Mouse (Mus musculus): ENCODE measurements around the gene Cyren.

Cyren gene

GRCm38 (mm10) chr6:34900990-34901389, 23.1 kb upstream of the Cyren start:
- in situ Hi-C loops (cut with MboI, MseI): no loop called here

GRCm38 (mm10) chr6:34899127-34899526, 21.3 kb upstream of the Cyren start:
- in situ Hi-C loops (cut with MboI, MseI): no loop called here

- in situ Hi-C loops (cut with MboI, MseI): no loop called here
These were observed 18.4 kb upstream of the Cyren start for GRCm38 (mm10) chr6:34896168-34896780.

- in situ Hi-C loops (cut with MboI, MseI): no loop called here
These were observed 17.7 kb upstream of the Cyren start for GRCm38 (mm10) chr6:34895569-34895968.

GRCm38 (mm10) chr6:34889185-34889584, 11.3 kb upstream of the Cyren start:
- in situ Hi-C loops (cut with MboI, MseI): no loop called here

- in situ Hi-C loops (cut with MboI, MseI): no loop called here
These were observed 9.4 kb upstream of the Cyren start for GRCm38 (mm10) chr6:34887131-34887850.

GRCm38 (mm10) chr6:34884724-34885123, 6.9 kb upstream of the Cyren start:
- in situ Hi-C loops (cut with MboI, MseI): no loop called here

- in situ Hi-C loops (cut with MboI, MseI): no loop called here
These were observed 2.1 kb upstream of the Cyren start for GRCm38 (mm10) chr6:34879911-34880475.

GRCm38 (mm10) chr6:34879101-34879740, 1.4 kb upstream of the Cyren start:
- in situ Hi-C loops (cut with MboI, MseI): no loop called here

GRCm38 (mm10) chr6:34876835-34877156, 1.1 kb downstream of the Cyren start:
- in situ Hi-C loops (cut with MboI, MseI): no loop called here

GRCm38 (mm10) chr6:34875966-34876834, 1.7 kb downstream of the Cyren start:
- in situ Hi-C loops (cut with MboI, MseI): no loop called here

GRCm38 (mm10) chr6:34875268-34875761, 2.5 kb downstream of the Cyren start:
- in situ Hi-C loops (cut with MboI, MseI): no loop called here

GRCm38 (mm10) chr6:34874101-34874921, 3.5 kb downstream of the Cyren start:
- in situ Hi-C loops (cut with MboI, MseI): no loop called here

GRCm38 (mm10) chr6:34872871-34873270, 5.0 kb downstream of the Cyren start:
- in situ Hi-C loops (cut with MboI, MseI): no loop called here

- in situ Hi-C loops (cut with MboI, MseI): no loop called here
These were observed 5.9 kb downstream of the Cyren start for GRCm38 (mm10) chr6:34871929-34872328.

GRCm38 (mm10) chr6:34870724-34871123, 7.1 kb downstream of the Cyren start:
- in situ Hi-C loops (cut with MboI, MseI): no loop called here

- in situ Hi-C loops (cut with MboI, MseI): no loop called here
These were observed 7.7 kb downstream of the Cyren start for GRCm38 (mm10) chr6:34870136-34870535.

GRCm38 (mm10) chr6:34869225-34869915, 8.5 kb downstream of the Cyren start:
- in situ Hi-C loops (cut with MboI, MseI): no loop called here

- in situ Hi-C loops (cut with MboI, MseI): no loop called here
These were observed 9.2 kb downstream of the Cyren start for GRCm38 (mm10) chr6:34868507-34869217.

- in situ Hi-C loops (cut with MboI, MseI): no loop called here
These were observed 9.9 kb downstream of the Cyren start for GRCm38 (mm10) chr6:34867995-34868350.

Data from regulatory T cell (primary cell).